Mouse (Mus musculus) CH12.LX (cell line): Measurements from ENCODE around the gene 4933428G20Rik. TPM values are rescaled to one million over a fixed set of nuclear protein-coding genes. Genes with fewer than 3 reads are reported as not detected.

Experiments used
- DNase-seq: peaks from one replicate; pipeline ENCODE4 v3.0.0-alpha.2; 2013; ENCODE audit errors: extremely low read depth
- H3K27ac ChIP-seq: 2 replicates; pipeline ENCODE4 v1.5.1; 2012; ENCODE audit warnings: low read depth, mild to moderate bottlenecking, control low read depth, moderate library complexity; ENCODE audit not compliant: insufficient read depth
- H3K27me3 ChIP-seq: replicated peaks from 2 replicates; pipeline ENCODE3; 2012; ENCODE audit warnings: inconsistent platforms
- H3K36me3 ChIP-seq, 2 experiments: replicated peaks in 1 of 2; 2 replicates each; pipeline versions ENCODE3 to v1.6.1; 2012; ENCODE audit warnings: inconsistent platforms in 1 of 2, low read length in 1 of 2, mild to moderate bottlenecking in 1 of 2, mixed read lengths in 1 of 2, moderate library complexity in 1 of 2; ENCODE audit not compliant: control insufficient read depth in 1 of 2, insufficient read depth in 1 of 2
- H3K4me1 ChIP-seq, 2 experiments: 2 replicates each; pipeline ENCODE4 v1.6.1; 2012; ENCODE audit warnings: inconsistent platforms in 1 of 2, moderate library complexity in 1 of 2; ENCODE audit not compliant: insufficient read depth in 2 of 2, control insufficient read depth in 1 of 2
- H3K4me2 ChIP-seq: 2 replicates; pipeline ENCODE4 v1.6.1; 2012; ENCODE audit warnings: low read depth, mild to moderate bottlenecking, control low read depth; ENCODE audit not compliant: poor library complexity, insufficient read depth, severe bottlenecking
- H3K4me3 ChIP-seq, 3 experiments: fragments of 150-350 bp in 1 of 3; sonication (generic) in 1 of 3; replicated peaks in 1 of 3; 2 replicates each; pipeline versions ENCODE3 to v1.5.1; 2011 to 2012; ENCODE audit warnings: low read depth in 2 of 3, low read length in 2 of 3, mild to moderate bottlenecking in 2 of 3, moderate library complexity in 2 of 3, control low read depth in 1 of 3, improper control_type of control experiment in 1 of 3, inconsistent platforms in 1 of 3, mixed read lengths in 1 of 3; ENCODE audit not compliant: poor library complexity in 1 of 3
- H3K79me2 ChIP-seq: replicated peaks from 2 replicates; pipeline ENCODE4 v1.6.1; 2012; ENCODE audit warnings: mild to moderate bottlenecking, moderate library complexity; ENCODE audit not compliant: control insufficient read depth, poor library complexity, insufficient read depth, severe bottlenecking; ENCODE audit errors: extremely low read depth
- H3K9ac ChIP-seq: 2 replicates; pipeline ENCODE4 v1.6.1; 2012; ENCODE audit warnings: low read depth, mild to moderate bottlenecking, control low read depth, moderate library complexity; ENCODE audit not compliant: insufficient read depth
- H3K9me3 ChIP-seq: replicated peaks from 2 replicates; pipeline ENCODE3; 2012; ENCODE audit warnings: low read length, inconsistent platforms, mixed read lengths
- BHLHE40 ChIP-seq: IDR thresholded peaks from 2 replicates; pipeline ENCODE4 v1.6.1; 2011; ENCODE audit warnings: mild to moderate bottlenecking, low read depth, low read length, improper control_type of control experiment
- CHD1 ChIP-seq: IDR thresholded peaks from 2 replicates; pipeline ENCODE4 v1.6.1; 2012; ENCODE audit warnings: low read depth, low read length, improper control_type of control experiment, inconsistent platforms
- CTCF ChIP-seq, 2 experiments: IDR thresholded peaks in 1 of 2; conservative IDR thresholded peaks in 1 of 2; 2 replicates each; pipeline ENCODE4 v1.5.1; 2011 to 2012; ENCODE audit warnings: low read depth in 2 of 2, low read length in 2 of 2, improper control_type of control experiment in 1 of 2, inconsistent platforms in 1 of 2, mild to moderate bottlenecking in 1 of 2, moderate library complexity in 1 of 2
- E2F4 ChIP-seq: IDR thresholded peaks from 2 replicates; pipeline ENCODE4 v1.6.1; 2011; ENCODE audit warnings: low read depth, low read length, improper control_type of control experiment; ENCODE audit not compliant: insufficient replicate concordance
- ELF1 ChIP-seq: IDR thresholded peaks from 2 replicates; pipeline ENCODE4 v1.6.1; 2014; ENCODE audit warnings: low read depth, mild to moderate bottlenecking, inconsistent platforms, low read length, improper control_type of control experiment
- ETS1 ChIP-seq: conservative IDR thresholded peaks from 2 replicates; pipeline ENCODE4 v1.6.1; 2012; ENCODE audit warnings: low read depth, mild to moderate bottlenecking, inconsistent platforms, low read length, improper control_type of control experiment, moderate library complexity
- HCFC1 ChIP-seq: IDR thresholded peaks from 2 replicates; pipeline ENCODE4 v1.6.1; 2012; ENCODE audit warnings: low read depth, mild to moderate bottlenecking, inconsistent platforms, low read length, improper control_type of control experiment
- IRF4 ChIP-seq: IDR thresholded peaks from 2 replicates; pipeline ENCODE4 v1.6.1; 2014; ENCODE audit warnings: low read depth, mild to moderate bottlenecking, inconsistent platforms, low read length, improper control_type of control experiment
- JUND ChIP-seq: conservative IDR thresholded peaks from 2 replicates; pipeline ENCODE4 v1.6.1; 2011; ENCODE audit warnings: low read depth, low read length, improper control_type of control experiment
- KAT2A ChIP-seq: IDR thresholded peaks from 2 replicates; pipeline ENCODE4 v1.6.1; 2012; ENCODE audit warnings: low read length, improper control_type of control experiment, inconsistent platforms; ENCODE audit not compliant: insufficient replicate concordance
- MAFK ChIP-seq: IDR thresholded peaks from 2 replicates; pipeline ENCODE4 v1.6.1; 2011; ENCODE audit warnings: low read length, improper control_type of control experiment; ENCODE audit not compliant: insufficient replicate concordance
- MAX ChIP-seq: IDR thresholded peaks from 2 replicates; pipeline ENCODE4 v1.6.1; 2011; ENCODE audit warnings: low read length, improper control_type of control experiment
- MAZ ChIP-seq: IDR thresholded peaks from 2 replicates; pipeline ENCODE4 v1.6.1; 2012; ENCODE audit warnings: low read depth, mild to moderate bottlenecking, inconsistent platforms, low read length, improper control_type of control experiment, moderate library complexity
- MEF2A ChIP-seq: IDR thresholded peaks from 2 replicates; pipeline ENCODE4 v1.6.1; 2014; ENCODE audit warnings: low read depth, mild to moderate bottlenecking, inconsistent platforms, low read length, improper control_type of control experiment, borderline replicate concordance
- MXI1 ChIP-seq: IDR thresholded peaks from 2 replicates; pipeline ENCODE4 v1.6.1; 2011; ENCODE audit warnings: mild to moderate bottlenecking, low read depth, low read length, improper control_type of control experiment
- POLR2A ChIP-seq: IDR thresholded peaks from 2 replicates; pipeline ENCODE4 v1.6.1; 2011; ENCODE audit warnings: low read depth, mild to moderate bottlenecking, improper control_type of control experiment, low read length
- POLR2AphosphoS2 ChIP-seq: IDR thresholded peaks from 2 replicates; pipeline ENCODE4 v1.6.1; 2011; ENCODE audit warnings: low read depth, low read length, improper control_type of control experiment
- RAD21 ChIP-seq: IDR thresholded peaks from 2 replicates; pipeline ENCODE4 v1.6.1; 2011; ENCODE audit warnings: low read depth, mild to moderate bottlenecking, low read length, improper control_type of control experiment, moderate library complexity
- SIN3A ChIP-seq: IDR thresholded peaks from 2 replicates; pipeline ENCODE4 v1.6.1; 2012; ENCODE audit warnings: low read length, improper control_type of control experiment, inconsistent platforms
- TBP ChIP-seq: conservative IDR thresholded peaks from 2 replicates; pipeline ENCODE4 v1.6.1; 2011; ENCODE audit warnings: low read depth, low read length, improper control_type of control experiment
- UBTF ChIP-seq: IDR thresholded peaks from 2 replicates; pipeline ENCODE4 v1.6.1; 2012; ENCODE audit warnings: low read depth, mild to moderate bottlenecking, inconsistent platforms, low read length, improper control_type of control experiment, moderate library complexity
- USF2 ChIP-seq: conservative IDR thresholded peaks from 2 replicates; pipeline ENCODE4 v1.6.1; 2011; ENCODE audit warnings: low read depth, low read length, improper control_type of control experiment
- ZC3H11A ChIP-seq: IDR thresholded peaks from 2 replicates; pipeline ENCODE4 v1.6.1; 2012; ENCODE audit warnings: low read depth, mild to moderate bottlenecking, inconsistent platforms, low read length, improper control_type of control experiment
- ZKSCAN1 ChIP-seq: IDR thresholded peaks from 2 replicates; pipeline ENCODE4 v1.6.1; 2012; ENCODE audit warnings: low read depth, inconsistent platforms, low read length, improper control_type of control experiment, borderline replicate concordance
- ZMIZ1 ChIP-seq: IDR thresholded peaks from 2 replicates; pipeline ENCODE4 v1.6.1; 2012; ENCODE audit warnings: low read depth, mild to moderate bottlenecking, inconsistent platforms, low read length, improper control_type of control experiment
- ZNF384 ChIP-seq: IDR thresholded peaks from 2 replicates; pipeline ENCODE4 v1.6.1; 2012; ENCODE audit warnings: low read depth, low read length, improper control_type of control experiment, inconsistent platforms
- dilution Hi-C: fragments of 300-500 bp; cut with MboI; formaldehyde crosslinking; loops from 2 replicates; pipeline ENCODE4 v1.14.3; 2020; ENCODE audit warnings: low sequenced_read_pairs; ENCODE audit not compliant: extremely low pct_unique_long_range_greater_than_20kb, extremely low pct_ligation_motif_present
- in situ Hi-C: fragments of 300-500 bp; cut with MboI; formaldehyde crosslinking; loops from 3 replicates; pipeline ENCODE4 v1.14.3; 2019; ENCODE audit warnings: low sequenced_read_pairs, low pct_ligation_motif_present, low pct_unique_long_range_greater_than_20kb, mixed read lengths
- polyA plus RNA-seq: library from polyadenylated mRNA; unstranded; fragments of >175 nt; gene quantifications from 2 replicates; pipeline ENCODE4 v1.2.1, GENCODE M21; 2012; ENCODE audit warnings: low read depth; ENCODE audit not compliant: insufficient read length
- total RNA-seq, 2 experiments: library from RNA; depleted of rRNA; stranded (reverse); fragments of 300-350 nt in 1 of 2; fragments of >200 nt in 1 of 2; gene quantifications; 2 replicates each; pipeline ENCODE4 v1.2.3; 2012 to 2014

4933428G20Rik gene
- total and polyA plus RNA-seq, 3 experiments = 0.17 to 0.50 TPM; not detected in 1

- H3K9ac ChIP-seq = no peak overlapping the region
- in situ Hi-C loops = no loop called here
- peaks cover 3% of the 10 kb centered on the region for H3K9me3 ChIP-seq
- peak overlapping the region in 1 of 3 experiments; percentile 36 for H3K4me3 ChIP-seq
- no peak for TF ChIP-seq ZC3H11A
- no peak for TF ChIP-seq ZKSCAN1
- TF ChIP-seq HCFC1 = no peak
- no peak for TF ChIP-seq USF2
- TF ChIP-seq BHLHE40 = no peak
- TF ChIP-seq E2F4 = no peak
- no peak for TF ChIP-seq MAX
- no peak for TF ChIP-seq POLR2A
- no peak for TF ChIP-seq JUND
- no peak for TF ChIP-seq UBTF
- TF ChIP-seq CTCF (conservative IDR thresholded peaks at IDR 0.05 in 1 of 2, IDR thresholded peaks at IDR 0.05 in 1 of 2; ENCODE audit: low read depth in 2 of 2, low read length in 2 of 2) = no peak
- no peak for TF ChIP-seq SIN3A
- TF ChIP-seq MAFK = no peak
- TF ChIP-seq RAD21 = no peak
- no peak for TF ChIP-seq MXI1
- no peak for TF ChIP-seq ZMIZ1
- no peak for TF ChIP-seq KAT2A
- no peak for TF ChIP-seq CHD1
- TF ChIP-seq TBP = no peak
- TF ChIP-seq, all 38 proteins: peak for 0
- no peak for DNase-seq
- dilution Hi-C loops = no loop called here
- no peak overlapping the region for H3K27ac ChIP-seq
- H3K79me2 ChIP-seq = no peaks in the 10 kb centered on the region
- peak overlapping the region; percentile 81 for H3K4me2 ChIP-seq
- peaks cover 5 to 9% of the 10 kb centered on the region in 2 experiments for H3K4me1 ChIP-seq
- no peaks in the 10 kb centered on the region for H3K36me3 ChIP-seq
- H3K27me3 ChIP-seq = peaks cover 100% of the 10 kb centered on the region
Measured at GRCm38 (mm10) chr11:97545808-97546560, 45.8 kb upstream of the 4933428G20Rik start.

GRCm38 (mm10) chr11:97543883-97544282 is 43.7 kb upstream of the 4933428G20Rik start:
- in situ Hi-C loops (no loop called here), dilution Hi-C loops (no loop called here)
- H3K4me2 ChIP-seq = no peak overlapping the region
- H3K9ac ChIP-seq = no peak overlapping the region
- H3K4me1 ChIP-seq = peaks cover 7 to 18% of the 10 kb centered on the region in 2 experiments
- no peaks in the 10 kb centered on the region for H3K36me3 ChIP-seq
- H3K27ac ChIP-seq = no peak overlapping the region
- TF ChIP-seq KAT2A = no peak
- TF ChIP-seq RAD21 = no peak
- TF ChIP-seq JUND = no peak
- TF ChIP-seq ZNF384 = no peak
- TF ChIP-seq IRF4 = no peak
- no peak for TF ChIP-seq MAZ
- no peak for TF ChIP-seq POLR2A
- no peak for TF ChIP-seq ETS1
- no peak for TF ChIP-seq MEF2A
- TF ChIP-seq POLR2AphosphoS2 = no peak
- no peak for TF ChIP-seq ELF1
- TF ChIP-seq, all 38 proteins: peak for 0
- no peak overlapping the region for H3K4me3 ChIP-seq
- no peaks in the 10 kb centered on the region for H3K79me2 ChIP-seq
- peaks cover 95% of the 10 kb centered on the region for H3K27me3 ChIP-seq
- DNase-seq = no peak
- H3K9me3 ChIP-seq = peaks cover 3% of the 10 kb centered on the region
